Mouse (Mus musculus) 416B (cell line): ENCODE measurements around the gene Zfp786.
A peak's percentile ranks its signal among the peaks of the same experiment; 100 is the strongest.

ENCODE experiments used
- DNase-seq: peaks from one replicate; pipeline ENCODE4 v3.0.0; 2011; ENCODE audit warnings: low read depth

The Zfp786 gene

DNA sequence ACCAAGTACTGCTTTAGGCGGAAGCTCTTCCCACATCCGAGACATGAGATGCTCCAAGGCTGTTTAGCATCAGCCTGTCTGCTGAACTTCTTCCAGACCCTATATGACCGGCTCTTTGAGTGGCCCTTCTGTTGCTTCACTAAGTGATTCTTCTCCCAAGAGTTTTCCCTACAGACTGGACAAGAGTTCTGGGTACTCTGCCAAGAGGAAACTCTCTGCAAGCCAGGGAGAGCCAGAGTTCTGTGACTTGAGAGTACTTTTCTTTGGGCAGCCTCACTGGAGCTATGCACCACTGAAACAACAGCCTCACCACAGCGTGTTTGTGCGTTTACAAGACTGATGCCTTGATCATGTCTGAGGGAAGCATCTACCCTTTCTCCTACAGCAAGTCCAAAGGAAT is 9.4 kb downstream of the Zfp786 start:
- no peak for DNase-seq

DNA sequence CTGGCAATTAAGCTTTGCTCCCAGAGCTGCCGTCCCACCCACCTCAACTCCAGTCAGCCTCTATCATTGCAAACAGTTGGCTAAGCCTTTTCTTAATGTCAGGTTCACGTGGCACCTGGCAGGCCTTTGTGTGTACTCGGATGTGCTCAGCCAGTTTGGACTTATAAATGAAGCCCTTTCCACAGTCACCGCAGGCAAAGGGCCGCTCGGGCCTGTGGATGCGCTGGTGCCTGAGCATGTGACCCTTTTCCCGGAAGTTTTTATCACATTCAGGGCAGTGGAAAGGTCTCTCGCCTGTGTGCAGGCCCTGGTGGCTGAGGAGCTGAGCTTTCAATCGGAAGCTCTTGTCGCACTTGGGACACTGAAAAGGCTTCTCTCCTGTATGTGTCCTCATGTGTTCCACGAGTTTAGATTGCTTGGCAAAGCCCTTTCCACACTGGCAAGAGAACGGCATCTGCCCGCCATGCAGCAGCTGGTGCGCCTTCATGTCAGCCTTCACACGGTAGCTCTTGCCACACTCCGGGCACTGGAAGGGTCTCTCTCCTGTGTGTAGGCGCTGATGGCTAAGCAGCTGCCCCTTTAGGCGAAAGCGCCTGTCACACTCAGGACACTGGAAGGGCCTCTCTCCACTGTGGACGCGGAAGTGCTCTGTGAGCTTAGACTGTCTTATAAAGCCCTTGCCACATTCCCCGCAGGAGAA is 10.9 kb downstream of the Zfp786 start:
- DNase-seq = no peak

DNA sequence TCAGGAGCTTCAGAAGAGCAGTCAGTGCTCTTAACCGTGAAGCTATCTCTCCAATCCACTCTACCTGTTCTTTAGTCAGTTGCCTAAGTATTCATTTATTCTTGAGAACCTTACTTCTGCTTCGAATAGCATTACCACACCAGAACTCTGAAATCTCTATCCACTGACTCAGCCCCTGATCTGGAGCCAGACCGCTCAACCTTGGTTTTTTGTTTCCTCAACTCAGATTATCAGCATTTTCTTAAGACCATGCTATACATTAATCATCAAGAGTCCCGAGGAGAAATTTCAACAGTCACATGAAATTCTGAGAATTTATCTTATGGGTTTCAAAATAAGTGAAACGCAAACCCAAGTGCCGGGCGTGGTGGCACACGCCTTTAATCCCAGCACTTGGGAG is 11.9 kb downstream of the Zfp786 start:
- DNase-seq = peak; percentile 63

DNA sequence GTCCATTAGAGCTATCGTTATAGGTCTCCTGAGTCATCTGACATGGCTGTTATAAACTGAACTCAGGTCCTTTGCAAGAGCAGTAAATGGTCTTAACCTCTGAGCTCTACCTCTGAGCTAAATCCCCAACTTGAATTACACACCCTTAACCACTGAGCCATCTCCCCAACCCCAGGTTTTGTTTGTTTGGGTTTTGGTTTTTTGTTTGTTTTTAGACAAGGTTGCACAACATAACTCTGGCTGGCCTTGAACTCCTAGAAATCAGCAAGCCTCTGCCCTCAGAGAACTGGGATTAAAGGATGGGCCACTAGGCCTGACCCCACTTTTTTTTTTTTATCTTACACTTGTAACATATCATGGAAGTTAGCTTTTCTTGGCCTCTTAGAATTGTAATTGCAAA is 14.5 kb downstream of the Zfp786 start:
- DNase-seq = no peak

DNA sequence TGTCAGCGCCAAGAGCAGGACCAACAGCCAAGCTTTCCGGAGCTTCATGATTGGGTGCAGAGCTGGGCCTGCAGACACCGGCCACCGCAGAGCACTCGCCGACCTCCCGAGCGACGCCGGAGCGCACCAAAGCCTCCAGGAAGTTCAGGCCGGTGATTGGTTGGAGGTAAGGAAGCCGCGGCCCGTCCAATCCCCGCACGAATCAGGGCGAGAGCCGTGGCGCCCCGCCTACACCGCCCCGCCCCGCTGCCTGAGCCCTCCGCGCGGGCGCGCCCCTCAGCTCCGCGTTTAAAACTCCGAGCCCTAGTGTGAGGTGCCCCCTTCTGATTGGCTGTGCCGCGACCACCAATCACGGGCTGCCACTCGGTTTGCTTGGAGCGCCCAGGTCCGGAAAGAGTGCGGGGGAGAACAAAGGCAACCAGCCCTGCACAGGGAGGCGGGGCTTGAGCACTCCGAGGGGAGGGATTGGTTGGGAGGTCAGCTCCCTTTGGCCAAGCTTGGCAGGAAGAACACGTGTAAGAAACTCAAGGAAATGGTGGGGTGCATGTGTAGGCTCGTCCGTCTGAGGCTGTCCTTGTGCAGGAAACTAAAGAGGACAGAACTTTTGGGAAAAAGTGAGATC is 17.3 kb downstream of the Zfp786 start, which contains the start of gene Pdia4:
Gene Pdia4, minus strand, starts transcription at position 174 of the 622 bp plus-strand sequence.
- peak; percentile 99 for DNase-seq

DNA sequence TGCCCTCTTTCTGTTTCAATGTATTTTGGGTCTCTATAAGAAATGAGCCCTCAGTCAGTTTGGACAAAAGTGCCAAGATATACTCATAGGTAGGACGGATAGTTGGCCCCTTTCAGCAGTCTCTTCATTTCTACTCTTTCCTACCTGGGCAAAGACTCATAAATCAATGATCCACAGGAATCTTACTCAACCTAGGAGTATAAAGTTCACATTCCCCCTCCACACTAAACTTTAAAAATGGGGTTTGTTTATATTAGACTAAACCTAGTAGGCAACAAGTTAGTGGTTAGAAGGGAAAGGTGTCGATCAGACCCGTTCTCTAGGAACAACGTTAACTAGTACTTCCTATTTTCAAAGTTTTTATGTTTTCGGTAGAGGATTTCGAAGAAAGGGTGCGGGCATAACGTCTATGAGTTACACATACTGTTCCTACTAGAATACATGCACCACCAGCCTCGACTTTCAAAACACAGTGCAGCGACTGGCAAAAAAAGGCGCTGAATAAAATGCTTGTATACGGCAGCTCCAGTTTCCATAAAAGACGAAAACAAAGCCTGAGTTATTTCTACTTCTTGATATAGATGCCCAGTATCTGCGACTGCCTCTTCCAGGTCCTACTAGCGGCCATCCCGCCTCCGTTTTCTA is 18.3 kb downstream of the Zfp786 start:
- peak; percentile 36 for DNase-seq

DNA sequence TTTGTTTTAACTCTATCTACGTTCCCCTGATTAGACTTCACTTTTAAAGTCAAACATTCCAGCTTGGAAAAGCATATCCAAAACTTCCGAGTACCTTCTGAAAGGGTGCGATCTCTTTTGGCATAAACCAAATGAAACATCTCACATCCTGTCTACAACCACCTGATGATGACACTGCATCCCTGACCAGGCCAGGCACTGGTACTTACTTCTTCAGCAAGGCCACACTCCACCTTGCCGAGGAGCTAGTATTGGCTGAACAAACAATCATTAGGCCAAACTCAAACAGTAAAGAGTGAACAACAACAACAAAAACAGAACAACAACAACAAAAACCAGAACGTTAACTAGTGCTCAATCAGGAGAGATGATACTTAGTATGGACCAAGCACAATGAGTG is 19.3 kb downstream of the Zfp786 start:
- DNase-seq = no peak

DNA sequence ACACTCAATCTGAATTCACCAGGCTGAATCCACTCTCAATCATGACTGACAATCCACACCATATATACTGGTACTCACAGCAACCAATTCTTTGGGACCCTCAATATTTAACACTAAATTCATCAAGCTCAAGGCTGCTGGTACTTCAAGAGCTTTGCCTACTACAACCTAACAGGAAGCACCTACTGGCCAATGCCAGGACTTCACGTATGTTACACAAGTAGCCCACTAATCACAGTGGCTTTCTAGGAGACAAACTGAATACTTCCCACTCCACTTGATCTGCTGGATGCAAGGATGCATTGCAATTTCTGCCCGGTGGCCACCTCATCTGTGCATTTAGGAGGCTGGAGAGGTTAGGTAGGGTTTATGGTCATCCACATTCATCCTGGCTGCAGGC is 20.5 kb downstream of the Zfp786 start:
- DNase-seq = peak; percentile 53

DNA sequence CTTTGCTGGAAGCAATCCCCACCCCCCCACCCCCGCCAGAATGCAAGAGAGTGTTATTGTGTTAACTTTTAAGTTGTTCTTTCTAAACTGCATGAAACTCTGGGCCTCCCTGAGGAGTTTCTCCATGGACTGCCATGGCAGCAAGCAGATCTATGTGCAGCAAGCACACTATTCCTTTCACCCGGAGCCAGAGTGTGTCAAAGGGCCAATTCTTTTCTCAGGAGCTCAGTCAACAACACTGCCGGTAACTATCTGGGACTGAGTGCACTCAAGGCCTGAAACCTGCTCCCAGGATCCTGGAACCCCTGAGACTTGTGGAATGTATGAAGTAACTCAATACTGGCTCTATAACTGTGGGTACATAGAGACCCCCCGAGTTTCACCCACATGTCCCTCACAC is 21.6 kb downstream of the Zfp786 start:
- no peak for DNase-seq

DNA sequence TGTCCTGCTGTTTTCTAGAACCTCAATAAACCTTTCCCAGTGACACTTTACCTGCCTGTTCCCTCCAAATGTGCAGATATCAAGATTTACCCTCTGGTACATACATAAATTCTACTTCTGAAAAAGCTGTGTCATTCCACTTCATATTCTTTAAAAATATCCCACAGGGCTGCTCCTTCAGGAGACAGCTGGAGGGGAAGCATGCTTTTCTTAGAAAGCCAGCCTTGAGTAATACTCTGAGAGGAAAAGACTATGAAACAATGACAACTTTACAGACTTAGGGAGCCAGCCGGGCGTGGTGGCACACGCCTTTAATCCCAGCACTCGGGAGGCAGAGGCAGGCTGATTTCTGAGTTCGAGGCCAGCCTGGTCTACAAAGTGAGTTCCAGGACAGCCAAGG is 22.1 kb downstream of the Zfp786 start:
- no peak for DNase-seq

DNA sequence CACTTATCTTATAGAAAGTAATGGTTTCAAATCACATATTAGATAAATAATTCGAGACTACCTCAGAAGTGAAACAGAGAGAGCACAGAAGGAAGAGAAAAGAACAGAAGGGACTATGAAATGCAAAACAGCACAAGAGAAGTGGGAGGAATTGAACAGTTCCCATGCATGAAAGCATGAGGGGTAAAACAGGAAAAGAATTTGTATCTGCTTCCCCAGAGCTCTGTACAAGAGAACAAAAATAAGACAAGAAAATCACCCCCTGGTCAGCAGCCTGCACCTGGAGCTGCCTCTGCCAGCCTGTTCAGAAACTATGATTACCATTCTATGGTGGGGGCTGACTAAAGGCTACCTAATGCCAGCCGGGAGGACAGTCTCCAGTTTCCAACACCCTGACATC is 23.2 kb downstream of the Zfp786 start:
- DNase-seq = no peak

DNA sequence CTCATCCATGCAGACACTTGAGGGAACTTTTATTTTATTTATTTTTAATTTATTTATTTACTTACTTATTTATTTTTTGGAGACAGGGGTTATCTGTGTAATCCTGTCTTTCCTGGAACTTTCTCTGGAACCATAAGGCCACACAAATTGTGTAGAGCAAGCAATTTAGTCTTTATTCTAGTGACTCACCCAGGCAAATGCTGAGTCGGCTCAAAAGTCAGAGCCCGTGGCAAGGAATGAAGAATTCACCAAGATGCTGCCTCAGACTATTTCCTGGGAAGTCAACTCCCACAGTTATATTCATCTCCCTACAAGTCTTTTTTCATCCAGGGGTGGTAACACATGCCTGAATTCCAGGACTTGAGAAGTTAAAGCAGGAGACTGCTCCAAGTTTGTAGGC is 25.1 kb downstream of the Zfp786 start:
- DNase-seq = no peak

DNA sequence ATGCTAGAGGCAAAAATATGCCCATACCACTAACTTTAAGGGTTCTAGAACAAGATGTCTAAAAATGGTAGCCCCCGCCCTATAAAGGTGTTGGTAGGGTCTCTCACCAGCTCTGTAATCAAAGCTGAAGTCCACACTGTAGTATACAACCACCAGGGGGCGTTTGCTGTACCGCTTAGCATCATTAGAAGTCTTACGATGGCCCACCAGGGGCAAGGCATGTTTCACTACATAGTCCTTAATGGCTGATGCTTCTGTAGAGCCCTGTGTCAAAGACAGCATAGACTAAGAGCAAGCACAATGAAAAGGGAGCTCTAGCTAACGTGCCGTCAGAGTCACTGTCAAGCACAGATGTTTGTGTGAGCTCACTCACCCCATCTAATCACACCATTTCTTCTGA is 31.6 kb downstream of the Zfp786 start:
- peak; percentile 74 for DNase-seq

DNA sequence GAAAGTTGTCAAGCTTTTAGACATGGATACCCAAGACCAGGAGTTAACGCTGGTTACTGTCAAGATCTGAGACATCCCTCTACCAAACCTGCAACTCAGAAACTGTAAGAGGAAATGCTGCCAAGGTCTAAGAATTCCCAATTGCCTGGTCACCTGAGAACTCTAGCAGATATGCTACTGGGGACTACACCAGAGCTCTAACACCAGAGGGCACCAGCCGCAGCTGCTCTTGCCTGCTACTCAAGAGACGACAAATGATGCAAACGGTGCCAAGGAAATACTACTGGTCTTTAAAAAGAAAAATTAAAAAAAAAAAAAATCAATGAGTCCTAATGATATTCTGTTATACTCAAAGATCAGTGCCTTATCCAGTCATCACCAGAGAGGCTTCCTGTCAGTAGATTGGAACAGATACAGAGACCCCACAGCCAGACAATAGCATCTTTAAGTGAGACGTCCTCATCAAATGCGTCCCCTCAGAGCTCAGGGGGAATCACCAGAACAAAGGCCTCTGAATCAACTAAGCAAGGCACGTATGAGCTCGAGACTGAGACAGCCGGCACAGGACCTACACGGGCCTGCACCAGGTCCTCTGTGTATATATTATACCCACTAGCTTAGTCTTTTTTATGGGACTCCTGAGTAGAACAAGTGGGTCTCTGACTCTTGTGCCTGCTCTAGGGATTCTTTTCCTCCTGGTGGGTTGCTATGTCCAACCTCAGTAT is 36.4 kb downstream of the Zfp786 start:
- DNase-seq = peak; percentile 50

DNA sequence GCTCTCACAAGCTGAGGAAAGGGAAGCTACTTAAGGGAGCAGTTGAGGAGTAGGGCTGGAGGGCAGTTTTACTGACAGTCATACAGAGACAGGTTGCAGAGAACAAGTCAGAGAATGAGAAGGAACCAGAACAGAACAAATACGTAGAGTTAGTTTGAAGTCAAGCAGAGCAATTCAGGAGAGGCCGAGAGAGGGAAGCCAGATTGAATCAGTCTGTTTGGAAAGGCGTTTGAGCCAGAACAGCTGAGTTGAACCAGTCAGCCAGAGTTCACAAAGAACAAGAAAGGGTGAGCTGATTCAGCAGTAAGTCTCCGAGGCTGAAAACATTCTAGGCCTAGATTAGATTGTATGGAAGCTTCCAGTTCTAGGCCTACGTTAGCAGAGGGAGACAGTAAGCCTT is 37.4 kb downstream of the Zfp786 start:
- no peak for DNase-seq

DNA sequence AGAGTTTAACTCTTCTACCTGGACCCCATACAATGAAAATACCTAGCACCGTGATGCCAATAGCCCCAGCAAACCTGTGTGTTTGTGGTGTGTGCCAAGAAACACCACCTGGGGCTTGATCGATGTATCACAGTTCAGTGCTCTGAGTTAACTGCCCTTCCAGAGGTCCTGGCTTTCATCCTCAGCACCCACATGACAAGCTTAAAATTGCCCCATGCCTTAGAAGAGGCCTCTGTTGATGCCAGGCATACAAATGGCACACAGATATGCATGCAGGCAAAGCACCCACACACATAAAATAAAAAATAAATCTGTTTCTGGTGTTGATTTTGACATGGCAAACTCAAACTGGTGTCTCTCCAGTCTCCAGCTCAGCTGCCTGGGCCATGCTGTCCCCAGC is 38.1 kb downstream of the Zfp786 start:
- DNase-seq = no peak

DNA sequence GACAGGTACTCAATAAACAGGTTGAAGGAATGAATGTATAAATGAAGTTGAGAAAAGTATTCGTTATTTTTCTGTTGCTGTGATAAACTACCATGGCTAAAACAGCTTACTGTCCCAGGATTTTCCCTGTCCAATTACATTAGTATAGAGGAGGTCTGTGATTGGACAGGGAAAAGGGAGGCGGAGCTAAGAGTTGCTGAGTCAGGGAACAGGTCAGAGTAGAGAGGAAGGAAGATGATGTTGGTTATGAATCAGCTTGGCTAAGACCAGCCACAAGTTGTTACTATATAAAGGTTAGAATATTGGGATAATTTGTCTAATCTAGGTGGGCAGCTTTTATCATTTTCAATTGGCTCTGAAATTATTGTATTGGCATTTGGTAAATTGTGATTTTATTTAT is 39.9 kb downstream of the Zfp786 start:
- DNase-seq = peak; percentile 88

DNA sequence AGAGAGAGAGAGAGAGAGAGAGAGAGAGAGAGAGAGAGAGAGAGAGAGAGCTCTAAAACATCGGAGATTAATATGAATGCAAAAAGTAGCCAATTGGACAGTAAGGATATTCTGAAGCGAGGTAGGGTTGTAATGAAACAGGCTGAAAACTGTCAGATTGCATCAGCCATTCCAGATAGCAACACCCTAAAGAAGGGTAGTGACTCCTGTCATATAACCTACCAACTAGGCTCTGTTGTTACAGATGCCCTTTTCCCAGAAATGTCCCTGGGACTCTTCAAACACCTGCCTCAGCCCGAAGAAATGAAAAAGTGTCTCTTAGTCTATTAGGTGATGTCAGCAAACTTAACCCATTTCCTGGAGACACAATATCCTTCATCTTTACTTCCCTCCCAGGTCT is 41.8 kb downstream of the Zfp786 start:
- DNase-seq = no peak

DNA sequence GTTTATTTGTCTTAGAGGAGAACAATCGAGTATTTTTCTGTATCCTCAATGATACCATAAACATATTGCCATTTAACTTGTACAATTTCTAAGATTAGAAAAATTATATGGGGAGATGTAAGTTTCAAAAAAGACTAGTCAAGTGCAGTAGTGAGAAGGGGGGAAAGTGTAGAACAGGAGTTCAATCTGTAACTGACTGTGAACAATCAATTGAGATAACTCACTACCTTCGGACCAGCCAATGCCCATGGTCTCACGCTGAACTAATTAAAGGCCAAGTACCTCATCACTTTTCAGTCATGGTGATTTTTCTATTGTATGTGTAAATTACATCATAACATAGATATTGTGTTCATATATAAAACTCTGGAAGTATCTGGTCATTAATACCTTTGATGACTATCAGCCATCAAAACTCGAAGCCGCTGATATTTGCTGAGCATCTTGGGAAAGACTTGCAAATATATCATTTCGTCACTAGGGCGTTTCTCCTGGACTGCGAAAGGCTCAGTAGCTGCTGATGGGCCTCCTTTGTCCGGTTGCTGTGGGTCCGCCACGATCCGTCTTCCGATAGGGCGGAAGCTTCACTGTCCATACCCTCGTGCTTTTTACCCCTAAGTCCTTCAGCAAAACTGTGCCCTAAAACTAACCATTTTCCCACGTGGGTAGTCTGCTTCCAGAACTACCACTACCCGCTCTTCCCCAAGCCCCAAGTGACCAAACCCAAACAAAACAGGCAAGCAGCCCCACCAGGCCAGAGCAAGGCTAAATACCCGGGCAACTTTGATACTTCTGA is 42.5 kb downstream of the Zfp786 start:
- peak; percentile 95 for DNase-seq

DNA sequence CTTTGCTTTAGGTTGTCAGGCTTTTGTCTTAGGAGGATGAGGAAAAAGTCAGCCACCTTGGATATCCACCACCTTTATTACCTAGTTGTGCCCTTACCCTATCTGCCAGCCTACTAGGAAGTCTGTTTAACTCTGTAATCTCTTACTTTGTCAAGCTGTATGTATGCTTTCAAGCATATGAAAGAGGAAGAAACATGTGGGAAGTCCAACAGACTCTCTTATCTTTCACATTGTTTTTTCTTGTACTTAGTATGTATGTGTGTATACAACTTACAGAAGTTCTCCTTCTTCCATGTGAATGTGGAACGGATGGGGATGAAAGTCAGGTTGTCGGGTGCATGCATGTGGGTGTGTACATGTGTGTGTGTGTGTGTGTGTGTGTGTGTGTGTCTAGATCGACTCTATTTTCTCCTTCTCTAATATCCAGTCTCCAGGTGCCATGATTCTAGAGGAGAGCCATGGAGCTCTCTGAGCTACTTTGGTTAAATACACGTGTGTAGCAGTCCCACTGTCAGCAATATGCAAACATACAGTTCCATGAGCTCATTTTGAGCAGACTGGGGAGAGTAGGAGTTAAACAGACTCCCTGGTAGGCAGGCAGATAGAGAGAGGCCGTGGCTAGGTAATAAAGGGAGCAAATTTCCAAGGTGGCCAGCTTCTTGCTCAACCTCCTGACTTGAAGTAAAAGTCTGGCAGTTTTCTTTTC is 45.8 kb downstream of the Zfp786 start:
- DNase-seq = no peak
